Mouse (Mus musculus) gastrocnemius, postnatal 10 days (tissue): ENCODE results near the gene Snx27. TPM values are rescaled to one million over a fixed set of nuclear protein-coding genes. Genes with fewer than 3 reads are reported as not detected.

Experiments
- DNase-seq: peaks from one replicate; pipeline ENCODE4 v3.0.0; 2021; ENCODE audit warnings: mixed read lengths
- total RNA-seq, 2 experiments: library from RNA; stranded (reverse); gene quantifications; 2 replicates each; pipeline ENCODE4 v1.2.3; 2021

Gene Snx27
- total RNA-seq, 2 experiments from 2014 or later = 29.5 to 37.1 TPM

- DNase-seq = no peak
Measured at GRCm38 (mm10) chr3:94567242-94567641, 15.3 kb downstream of the Snx27 start.

- DNase-seq = no peak
Measured at GRCm38 (mm10) chr3:94565557-94565956, 17.0 kb downstream of the Snx27 start.

- no peak for DNase-seq
Measured at GRCm38 (mm10) chr3:94565127-94565526, 17.4 kb downstream of the Snx27 start.

- DNase-seq = no peak
Measured at GRCm38 (mm10) chr3:94564356-94565010, 18.0 kb downstream of the Snx27 start.

- DNase-seq = no peak
Measured at GRCm38 (mm10) chr3:94563163-94563562, 19.4 kb downstream of the Snx27 start.

- DNase-seq = no peak
Measured at GRCm38 (mm10) chr3:94559931-94560429, 22.5 kb downstream of the Snx27 start.

- no peak for DNase-seq
Measured at GRCm38 (mm10) chr3:94549041-94549440, 33.5 kb downstream of the Snx27 start.

GRCm38 (mm10) chr3:94537187-94537586, 45.3 kb downstream of the Snx27 start:
- no peak for DNase-seq

- peak; percentile 6 for DNase-seq
Measured at GRCm38 (mm10) chr3:94533968-94534367, 48.5 kb downstream of the Snx27 start.

- DNase-seq = no peak
Measured at GRCm38 (mm10) chr3:94526731-94527130, 55.8 kb downstream of the Snx27 start.

- no peak for DNase-seq
Measured at GRCm38 (mm10) chr3:94506664-94507063, 75.9 kb downstream of the Snx27 start.

- no peak for DNase-seq
Measured at GRCm38 (mm10) chr3:94502243-94502642, 80.3 kb downstream of the Snx27 start.

- no peak for DNase-seq
Measured at GRCm38 (mm10) chr3:94497162-94497561, 85.4 kb downstream of the Snx27 start.

- DNase-seq = no peak
Measured at GRCm38 (mm10) chr3:94487581-94487980, 94.9 kb downstream of the Snx27 start.

GRCm38 (mm10) chr3:94485922-94486321, 96.6 kb downstream of the Snx27 start:
- DNase-seq = no peak

GRCm38 (mm10) chr3:94483790-94484439, 98.6 kb downstream of the Snx27 start:
- DNase-seq = no peak

- DNase-seq = no peak
Measured at GRCm38 (mm10) chr3:94482764-94483385, 99.6 kb downstream of the Snx27 start.

- no peak for DNase-seq
Measured at GRCm38 (mm10) chr3:94481429-94481828, 101.1 kb downstream of the Snx27 start.

GRCm38 (mm10) chr3:94480291-94480884, 102.1 kb downstream of the Snx27 start, which contains the start of gene Riiad1:
TSS of gene Riiad1 (minus strand) at chr3:94480341.
- no peak for DNase-seq

GRCm38 (mm10) chr3:94479564-94479963, 103.0 kb downstream of the Snx27 start:
- DNase-seq = no peak

- DNase-seq = no peak
Measured at GRCm38 (mm10) chr3:94478591-94479169, 103.8 kb downstream of the Snx27 start.

GRCm38 (mm10) chr3:94477981-94478422, 104.5 kb downstream of the Snx27 start, which contains the start of gene Celf3:
TSS of gene Celf3 (plus strand) at chr3:94478295.
- no peak for DNase-seq
